In genomic region chr16:87705892-87706589, GRCm38 (mm10) we compare ENCODE assay signal across 10 mouse cellular contexts. TPM values are rescaled to one million over a fixed set of nuclear protein-coding genes. Genes with fewer than 3 reads are reported as not detected.
A peak's percentile ranks its signal among the peaks of the same experiment; 100 is the strongest.
DNase-seq lines count a peak whose midpoint lies in the region; ATAC-seq lines count a peak whose summit lies in the region.
"Had no signal": no experiment of that assay in that cellular context is flagged by ENCODE, and none has a peak within 500 bp of the region (broad histone marks: within the 10 kb centered on the region; RNA-seq: fewer than 3 reads in every experiment).

No protein-coding gene starts in this region.

- ATAC-seq in lung, embryonic 16.5 days (ENCODE audit: low read depth) = peak; percentile 36; the same call in 1 of the 2 replicates
- ATAC-seq in intestine, embryonic 15.5 days = peak; percentile 67
- ATAC-seq in monocyte, adult 5-6 weeks (replicated peaks; ENCODE audit: insufficient number of reproducible peaks, low FRiP score, low TSS enrichment, poor library complexity, severe bottlenecking) = peak; percentile 67; the same call in 1 of the 2 replicates

- H3K9me3 ChIP-seq in lung, embryonic 16.5 days (ENCODE audit: control insufficient read depth, low read length) = no peaks in the 10 kb centered on the region
- H3K9me3 ChIP-seq in intestine, embryonic 15.5 days = no peaks in the 10 kb centered on the region
- H3K9me3 ChIP-seq: embryonic facial prominence, embryonic 10.5 days had no signal

- peaks cover 22% of the 10 kb centered on the region for H3K4me1 ChIP-seq in lung, embryonic 16.5 days (replicated peaks; ENCODE audit: control insufficient read depth, insufficient read depth, low read length)
- H3K4me1 ChIP-seq in intestine, embryonic 15.5 days (replicated peaks) = peaks cover 42% of the 10 kb centered on the region

- DNase-seq in embryo, embryonic 11 days = peak; percentile 15
- no peak for DNase-seq in embryo, embryonic 10 days (ENCODE audit: low spot score)
- DNase-seq in lung, adult 18-20 months = no peak
- no peak for DNase-seq in gastrocnemius, adult 8-10 months (ENCODE audit: low spot score in 2 of 2)
- DNase-seq in kidney, adult 9 months = no peak
- DNase-seq: gastrocnemius, postnatal 25 days had no signal

- no peak overlapping the region for H3K4me3 ChIP-seq in lung, embryonic 16.5 days (ENCODE audit: low read length)
- no peak overlapping the region for H3K4me3 ChIP-seq in intestine, embryonic 15.5 days (replicated peaks)
- H3K4me3 ChIP-seq: embryonic facial prominence, embryonic 10.5 days had no signal

- H3K4me2 ChIP-seq in lung, embryonic 16.5 days (ENCODE audit: low read depth, low read length) = no peak overlapping the region
- H3K4me2 ChIP-seq in intestine, embryonic 15.5 days (replicated peaks) = peak overlapping the region; percentile 16

- no peak overlapping the region for H3K9ac ChIP-seq in lung, embryonic 16.5 days (ENCODE audit: low read length)
- no peak overlapping the region for H3K9ac ChIP-seq in intestine, embryonic 15.5 days

- WGBS in lung, embryonic 16.5 days = 41% methylated on average over 19 of the region's 19 CpGs
- WGBS in intestine, embryonic 15.5 days = 29% methylated on average over 19 of the region's 19 CpGs

- no peak overlapping the region for H3K27ac ChIP-seq in lung, embryonic 16.5 days (ENCODE audit: low read length)
- no peak overlapping the region for H3K27ac ChIP-seq in intestine, embryonic 15.5 days
- H3K27ac ChIP-seq: embryonic facial prominence, embryonic 10.5 days had no signal

- no peaks in the 10 kb centered on the region for H3K36me3 ChIP-seq in lung, embryonic 16.5 days (ENCODE audit: control insufficient read depth, insufficient read depth, low read length)
- H3K36me3 ChIP-seq in intestine, embryonic 15.5 days = no peaks in the 10 kb centered on the region
- H3K36me3 ChIP-seq: embryonic facial prominence, embryonic 10.5 days had no signal

- H3K27me3 ChIP-seq in lung, embryonic 16.5 days (ENCODE audit: control insufficient read depth, insufficient read depth, low read depth, low read length) = no peaks in the 10 kb centered on the region
- H3K27me3 ChIP-seq in intestine, embryonic 15.5 days (replicated peaks) = no peaks in the 10 kb centered on the region

RNA-seq across cellular contexts. Expression of gene Bach1, which starts 7.3 kb away (rescaled TPM):
- polyA plus RNA-seq in lung, embryonic 16.5 days (2015; fragmentation: Nextera tagmentation; extraction: Ambion mirVana) = 7.8 and 8.8 TPM in 2 replicates
- polyA plus RNA-seq in intestine, embryonic 15.5 days (2015; fragmentation: Nextera tagmentation; extraction: Ambion mirVana) = 17.4 and 19.7 TPM in 2 replicates
- 116 to 177 TPM (median 171 TPM) in 3 replicates for total RNA-seq in monocyte, adult 5-6 weeks (2017)
- total RNA-seq in gastrocnemius, adult 8-10 months (2022) = 10 to 100 TPM; 17.0 to 24.5 (median 20.0) TPM
